Mouse (Mus musculus) small intestine, adult 2 months (tissue): ENCODE data around the gene Txndc11.

Experiments
- CTCF ChIP-seq: fragments of 200-500 bp; IDR thresholded peaks from 2 replicates; pipeline ENCODE4 v1.5.1; 2012; ENCODE audit warnings: low read depth, mild to moderate bottlenecking, control low read depth, inconsistent platforms, low read length, moderate library complexity, mixed read lengths; ENCODE audit not compliant: insufficient replicate concordance, insufficient read length; ENCODE audit errors: extremely low read depth
- POLR2A ChIP-seq: fragments of 200-500 bp; IDR thresholded peaks from 2 replicates; pipeline ENCODE4 v1.6.1; 2012; ENCODE audit warnings: low read depth, mild to moderate bottlenecking, control low read depth, inconsistent platforms, low read length, moderate library complexity

DNA sequence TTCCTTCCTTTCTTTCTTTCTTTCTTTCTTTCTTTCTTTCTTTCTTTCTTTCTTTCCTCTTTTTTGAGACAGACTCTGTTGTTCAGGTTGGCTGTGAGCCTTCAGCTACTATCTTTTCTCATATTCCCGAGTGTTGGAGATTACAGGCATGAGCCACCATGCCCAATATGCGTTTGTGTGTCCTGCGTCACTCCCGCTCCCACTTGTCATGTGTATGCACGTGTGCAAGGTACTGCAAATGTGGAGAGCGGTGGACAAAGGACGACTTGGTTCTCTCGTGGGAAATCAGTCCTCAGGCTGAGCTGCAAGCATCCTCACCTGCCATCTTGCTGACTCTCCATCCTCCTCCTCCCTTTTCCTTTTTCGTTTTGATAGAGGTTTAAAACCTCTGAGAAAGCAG is 99.2 kb downstream of the Txndc11 start:
- TF ChIP-seq POLR2A: no peak
- TF ChIP-seq CTCF: no peak
